Mouse (Mus musculus): ENCODE data around the gene Frmd6. TPM values are rescaled to one million over a fixed set of nuclear protein-coding genes. Genes with fewer than 3 reads are reported as not detected.

Frmd6 gene
- polyA plus RNA-seq, 1 experiment from 2014 or later, result 15.9 TPM

GRCm38 (mm10) chr12:70851342-70851960, 26.1 kb downstream of the Frmd6 start:
- H3K36me3 ChIP-seq (ENCODE audit: control insufficient read depth, insufficient read depth, low read length), result no peaks in the 10 kb centered on the region
- H3K4me1 ChIP-seq (ENCODE audit: control insufficient read depth, insufficient read depth, low read length), result no peaks in the 10 kb centered on the region
- no peak overlapping the region for H3K9ac ChIP-seq (ENCODE audit: low read length)
- no peak overlapping the region for H3K4me3 ChIP-seq (ENCODE audit: low read depth, low read length)
- no peak for ATAC-seq (ENCODE audit: low FRiP score)
- no peaks in the 10 kb centered on the region for H3K27me3 ChIP-seq (ENCODE audit: control insufficient read depth, insufficient read depth, low read length)
- H3K9me3 ChIP-seq (ENCODE audit: control insufficient read depth, low read length), result no peaks in the 10 kb centered on the region
- H3K27ac ChIP-seq (ENCODE audit: low read depth, low read length), result no peak overlapping the region
- DNase-seq (ENCODE audit: low spot score, missing footprints), result no peak
- H3K4me2 ChIP-seq, result no peak overlapping the region
- WGBS, result 39% methylated on average over 7 of the region's 7 CpGs

DNA sequence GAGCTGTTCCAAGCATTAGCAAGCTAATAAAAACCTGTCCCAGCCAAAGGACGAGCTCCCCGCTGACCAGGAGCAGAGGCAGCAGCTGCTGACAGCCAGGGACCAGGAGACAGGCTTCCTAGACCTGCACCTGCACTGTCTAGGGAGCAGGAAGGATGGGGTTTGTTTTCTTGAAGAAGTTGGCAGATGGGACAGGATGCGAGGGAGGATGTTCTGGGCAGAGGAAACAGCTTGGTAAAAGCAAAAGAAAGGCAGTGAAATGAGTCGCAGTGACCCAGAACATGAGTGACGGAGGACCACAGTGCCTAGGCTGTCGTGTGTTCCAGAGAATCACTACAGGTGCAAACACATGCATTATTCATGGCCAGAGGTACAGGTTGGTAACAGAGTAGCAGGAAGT, 27.7 kb downstream of the Frmd6 start:
- Histone ChIP-seq H3K4me2 (no peak overlapping the region), H3K9ac (ENCODE audit: low read length) (no peak overlapping the region), H3K4me3 (ENCODE audit: low read depth, low read length) (no peak overlapping the region), H3K36me3 (ENCODE audit: control insufficient read depth, insufficient read depth, low read length) (no peaks in the 10 kb centered on the region), H3K9me3 (ENCODE audit: control insufficient read depth, low read length) (no peaks in the 10 kb centered on the region), H3K27ac (ENCODE audit: low read depth, low read length) (no peak overlapping the region), H3K27me3 (ENCODE audit: control insufficient read depth, insufficient read depth, low read length) (no peaks in the 10 kb centered on the region), H3K4me1 (ENCODE audit: control insufficient read depth, insufficient read depth, low read length) (no peaks in the 10 kb centered on the region)
- 52% methylated on average over 6 of the region's 6 CpGs for WGBS
- ATAC-seq (ENCODE audit: low FRiP score), result no peak
- DNase-seq (ENCODE audit: low spot score, missing footprints), result no peak

DNA sequence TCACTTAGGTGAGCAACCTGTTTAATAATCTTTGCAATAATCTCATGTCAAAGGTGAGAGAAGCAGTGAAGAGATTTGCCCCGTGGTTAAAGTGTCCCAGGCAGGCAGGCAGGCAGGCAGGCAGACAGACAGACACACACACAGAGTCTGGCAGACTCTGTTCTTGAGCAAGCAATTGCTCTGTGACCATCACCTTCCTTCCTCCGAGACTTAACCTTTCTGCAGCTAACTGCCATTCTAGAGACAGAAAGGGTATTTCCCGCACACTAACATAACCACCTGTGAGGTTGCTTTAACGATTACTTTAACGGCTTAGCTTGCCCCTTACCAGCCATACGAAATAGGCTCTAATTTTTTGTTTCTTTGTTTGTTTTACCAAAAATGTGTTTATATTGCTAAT, 30.4 kb downstream of the Frmd6 start:
- WGBS, result 86% methylated on average over 6 of the region's 6 CpGs
- H3K36me3 ChIP-seq (ENCODE audit: control insufficient read depth, insufficient read depth, low read length), result no peaks in the 10 kb centered on the region
- H3K4me3 ChIP-seq (ENCODE audit: low read depth, low read length), result no peak overlapping the region
- H3K9me3 ChIP-seq (ENCODE audit: control insufficient read depth, low read length), result no peaks in the 10 kb centered on the region
- no peak overlapping the region for H3K9ac ChIP-seq (ENCODE audit: low read length)
- no peaks in the 10 kb centered on the region for H3K4me1 ChIP-seq (ENCODE audit: control insufficient read depth, insufficient read depth, low read length)
- H3K4me2 ChIP-seq, result no peak overlapping the region
- DNase-seq (ENCODE audit: low spot score, missing footprints) (no peak), ATAC-seq (ENCODE audit: low FRiP score) (no peak)
- H3K27me3 ChIP-seq (ENCODE audit: control insufficient read depth, insufficient read depth, low read length), result no peaks in the 10 kb centered on the region
- H3K27ac ChIP-seq (ENCODE audit: low read depth, low read length), result no peak overlapping the region

- no peaks in the 10 kb centered on the region for H3K36me3 ChIP-seq (ENCODE audit: control insufficient read depth, insufficient read depth, low read length)
- H3K4me2 ChIP-seq, result no peak overlapping the region
- no peak for DNase-seq (ENCODE audit: low spot score, missing footprints)
- no peaks in the 10 kb centered on the region for H3K4me1 ChIP-seq (ENCODE audit: control insufficient read depth, insufficient read depth, low read length)
- H3K27me3 ChIP-seq (ENCODE audit: control insufficient read depth, insufficient read depth, low read length), result no peaks in the 10 kb centered on the region
- ATAC-seq (ENCODE audit: low FRiP score), result no peak
- 91% methylated on average over 4 of the region's 4 CpGs for WGBS
- H3K9ac ChIP-seq (ENCODE audit: low read length), result no peak overlapping the region
- no peak overlapping the region for H3K27ac ChIP-seq (ENCODE audit: low read depth, low read length)
- no peaks in the 10 kb centered on the region for H3K9me3 ChIP-seq (ENCODE audit: control insufficient read depth, low read length)
- H3K4me3 ChIP-seq (ENCODE audit: low read depth, low read length), result no peak overlapping the region
Measured at GRCm38 (mm10) chr12:70856776-70857175, 31.5 kb downstream of the Frmd6 start.

- no peak overlapping the region for H3K9ac ChIP-seq (ENCODE audit: low read length)
- no peak overlapping the region for H3K4me3 ChIP-seq (ENCODE audit: low read depth, low read length)
- no peak for DNase-seq (ENCODE audit: low spot score, missing footprints)
- H3K27me3 ChIP-seq (ENCODE audit: control insufficient read depth, insufficient read depth, low read length), result no peaks in the 10 kb centered on the region
- H3K4me2 ChIP-seq, result no peak overlapping the region
- H3K27ac ChIP-seq (ENCODE audit: low read depth, low read length), result no peak overlapping the region
- ATAC-seq (ENCODE audit: low FRiP score), result no peak
- no peaks in the 10 kb centered on the region for H3K36me3 ChIP-seq (ENCODE audit: control insufficient read depth, insufficient read depth, low read length)
- no peaks in the 10 kb centered on the region for H3K9me3 ChIP-seq (ENCODE audit: control insufficient read depth, low read length)
- WGBS, result 73% methylated on average over 7 of the region's 7 CpGs
- peaks cover 7% of the 10 kb centered on the region; the same call in 1 of the 2 replicates for H3K4me1 ChIP-seq (ENCODE audit: control insufficient read depth, insufficient read depth, low read length)
Measured at GRCm38 (mm10) chr12:70863281-70863680, 38.0 kb downstream of the Frmd6 start.

- no peaks in the 10 kb centered on the region for H3K36me3 ChIP-seq (ENCODE audit: control insufficient read depth, insufficient read depth, low read length)
- no peak overlapping the region for H3K9ac ChIP-seq (ENCODE audit: low read length)
- ATAC-seq (ENCODE audit: low FRiP score) (no peak), DNase-seq (ENCODE audit: low spot score, missing footprints) (no peak)
- H3K27me3 ChIP-seq (ENCODE audit: control insufficient read depth, insufficient read depth, low read length), result no peaks in the 10 kb centered on the region
- no peak overlapping the region for H3K27ac ChIP-seq (ENCODE audit: low read depth, low read length)
- peaks cover 10% of the 10 kb centered on the region; the same call in 1 of the 2 replicates for H3K4me1 ChIP-seq (ENCODE audit: control insufficient read depth, insufficient read depth, low read length)
- H3K4me3 ChIP-seq (ENCODE audit: low read depth, low read length), result no peak overlapping the region
- WGBS, result 29% methylated on average over 3 of the region's 3 CpGs
- no peaks in the 10 kb centered on the region for H3K9me3 ChIP-seq (ENCODE audit: control insufficient read depth, low read length)
- no peak overlapping the region for H3K4me2 ChIP-seq
Measured at GRCm38 (mm10) chr12:70867780-70868179, 42.5 kb downstream of the Frmd6 start.

- H3K4me1 ChIP-seq (ENCODE audit: control insufficient read depth, insufficient read depth, low read length), result peaks cover 10% of the 10 kb centered on the region; the same call in 1 of the 2 replicates
- no peaks in the 10 kb centered on the region for H3K36me3 ChIP-seq (ENCODE audit: control insufficient read depth, insufficient read depth, low read length)
- H3K4me3 ChIP-seq (ENCODE audit: low read depth, low read length), result no peak overlapping the region
- ATAC-seq (ENCODE audit: low FRiP score) (0 out of 2 replicates have a peak, but pooled peaks have one; percentile 48), DNase-seq (ENCODE audit: low spot score, missing footprints) (no peak)
- no peaks in the 10 kb centered on the region for H3K27me3 ChIP-seq (ENCODE audit: control insufficient read depth, insufficient read depth, low read length)
- H3K9ac ChIP-seq (ENCODE audit: low read length), result no peak overlapping the region
- H3K4me2 ChIP-seq, result no peak overlapping the region
- no peaks in the 10 kb centered on the region for H3K9me3 ChIP-seq (ENCODE audit: control insufficient read depth, low read length)
- 49% methylated on average over 7 of the region's 7 CpGs for WGBS
- no peak overlapping the region for H3K27ac ChIP-seq (ENCODE audit: low read depth, low read length)
Measured at GRCm38 (mm10) chr12:70868190-70868987, 43.1 kb downstream of the Frmd6 start.

DNA sequence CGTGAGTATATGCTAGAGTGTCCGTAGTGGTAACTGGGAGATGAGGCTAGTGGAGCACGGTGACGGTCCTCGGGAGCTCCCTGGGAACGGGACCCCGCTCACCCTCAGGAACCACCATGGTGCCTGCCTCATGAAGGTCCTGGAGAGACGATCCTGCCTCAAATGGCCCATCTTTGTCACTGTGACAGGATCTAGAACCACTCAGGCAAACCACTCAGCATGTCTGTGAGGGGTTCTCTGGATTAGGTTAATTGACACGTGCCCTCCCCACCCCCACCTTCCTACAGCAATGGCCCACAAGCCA, 43.6 kb downstream of the Frmd6 start:
- no peak overlapping the region for H3K27ac ChIP-seq (ENCODE audit: low read depth, low read length)
- no peak overlapping the region for H3K4me2 ChIP-seq
- peaks cover 10% of the 10 kb centered on the region; the same call in 1 of the 2 replicates for H3K4me1 ChIP-seq (ENCODE audit: control insufficient read depth, insufficient read depth, low read length)
- no peak for ATAC-seq (ENCODE audit: low FRiP score)
- WGBS, result 81% methylated on average over 9 of the region's 9 CpGs
- no peak overlapping the region for H3K9ac ChIP-seq (ENCODE audit: low read length)
- H3K4me3 ChIP-seq (ENCODE audit: low read depth, low read length), result no peak overlapping the region
- no peaks in the 10 kb centered on the region for H3K27me3 ChIP-seq (ENCODE audit: control insufficient read depth, insufficient read depth, low read length)
- H3K9me3 ChIP-seq (ENCODE audit: control insufficient read depth, low read length), result no peaks in the 10 kb centered on the region
- DNase-seq (ENCODE audit: low spot score, missing footprints), result peak; percentile 72
- no peaks in the 10 kb centered on the region for H3K36me3 ChIP-seq (ENCODE audit: control insufficient read depth, insufficient read depth, low read length)

DNA sequence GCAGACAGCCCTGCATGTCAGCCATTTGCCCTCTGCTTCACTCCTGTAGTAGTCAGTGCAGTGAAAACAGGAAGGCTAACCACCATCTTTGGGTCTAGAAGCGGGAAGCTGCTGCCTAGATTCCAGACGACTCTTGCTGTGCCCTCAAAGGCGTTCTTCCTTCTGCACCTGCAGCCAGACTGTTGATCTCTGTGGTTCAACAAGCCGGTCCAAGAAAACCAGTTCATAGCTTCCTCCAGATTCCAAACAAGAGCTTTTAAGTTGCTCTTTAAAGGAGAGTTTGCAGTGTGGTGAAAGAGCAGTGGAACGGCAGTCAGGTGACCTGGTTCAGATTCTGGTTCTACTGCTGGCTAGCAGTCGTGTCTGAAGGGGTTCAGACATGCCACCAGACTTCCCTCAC, 48.2 kb downstream of the Frmd6 start:
- Histone ChIP-seq H3K4me2 (no peak overlapping the region), H3K4me3 (ENCODE audit: low read depth, low read length) (no peak overlapping the region), H3K9me3 (ENCODE audit: control insufficient read depth, low read length) (no peaks in the 10 kb centered on the region), H3K4me1 (ENCODE audit: control insufficient read depth, insufficient read depth, low read length) (peaks cover under 1% of the 10 kb centered on the region; the same call in 1 of the 2 replicates), H3K27me3 (ENCODE audit: control insufficient read depth, insufficient read depth, low read length) (no peaks in the 10 kb centered on the region), H3K9ac (ENCODE audit: low read length) (no peak overlapping the region), H3K27ac (ENCODE audit: low read depth, low read length) (no peak overlapping the region), H3K36me3 (ENCODE audit: control insufficient read depth, insufficient read depth, low read length) (no peaks in the 10 kb centered on the region)
- WGBS, result 77% methylated on average over 6 of the region's 6 CpGs
- no peak for DNase-seq (ENCODE audit: low spot score, missing footprints)
- ATAC-seq (ENCODE audit: low FRiP score), result no peak

Measured in midbrain, embryonic 11.5 days (tissue).